Mouse (Mus musculus) c-Kit-positive CD71-positive TER-119-positive erythroid progenitor cells, embryonic 14.5 days (primary cell): ENCODE results near the gene Klrb1b.

ENCODE experiments used
- DNase-seq: peaks from one replicate; pipeline ENCODE4 v3.0.0-alpha.2; 2013; ENCODE audit warnings: low spot score

Klrb1b gene

GRCm38 (mm10) chr6:128826132-128826531 is at the start of gene Klrb1b, which contains the start of gene Gm44511:
Gene Klrb1b, minus strand, starts transcription at chr6:128826331.
Gene Gm44511, minus strand, starts transcription at chr6:128826315.
- DNase-seq: no peak

DNA sequence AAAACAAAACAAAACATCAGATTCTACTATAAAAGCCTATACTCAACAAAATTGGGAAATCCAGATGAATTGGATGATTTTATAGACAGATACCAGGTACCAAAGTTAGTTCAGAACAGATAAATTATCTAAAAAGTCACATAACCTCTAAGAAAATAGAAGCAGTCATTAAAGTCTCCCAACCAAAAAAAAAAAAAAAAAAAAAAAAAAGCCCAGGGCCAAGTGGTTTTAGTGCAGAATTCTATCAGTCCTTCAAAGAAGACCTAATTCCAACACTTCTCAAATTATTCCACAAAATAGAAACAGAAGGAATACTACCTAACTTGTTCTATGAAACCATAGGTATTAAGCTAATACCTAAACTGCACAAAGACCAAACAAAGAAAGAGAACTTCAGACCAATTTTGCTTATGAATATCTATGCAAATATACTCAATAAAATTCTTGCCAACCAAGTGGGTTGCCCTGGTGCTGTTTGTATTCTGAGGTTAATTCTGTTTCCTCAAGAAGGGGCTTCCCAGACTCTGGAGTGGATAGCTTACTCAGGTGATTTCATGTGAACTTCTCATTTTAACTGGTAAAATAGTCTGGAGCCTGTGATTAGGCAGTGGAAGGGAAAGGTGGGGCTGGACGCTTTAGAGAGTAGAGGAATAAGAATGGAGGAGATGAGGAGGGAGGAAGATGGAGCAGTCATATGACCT is 45.9 kb upstream of the Klrb1b start:
- DNase-seq: no peak

DNA sequence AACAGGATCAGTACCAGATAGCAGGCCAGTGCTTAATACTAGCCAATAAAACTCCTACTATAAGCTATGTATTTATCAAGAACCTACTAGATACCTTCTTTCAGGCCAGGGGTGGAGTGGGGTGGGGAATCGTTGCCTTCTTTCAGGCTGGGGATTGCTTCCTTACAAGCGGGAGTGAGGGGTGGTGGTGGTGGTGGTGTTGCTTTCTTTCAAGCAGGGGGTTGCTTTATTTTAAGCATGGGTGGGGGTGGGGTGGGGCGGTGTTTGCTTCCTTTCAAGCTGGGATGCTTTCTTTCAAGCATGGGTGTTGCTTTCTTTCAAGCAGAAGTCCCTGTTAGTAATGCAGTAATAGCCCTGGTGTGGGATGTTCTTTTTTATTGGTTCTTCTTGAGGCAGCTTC is 42.7 kb upstream of the Klrb1b start:
- DNase-seq: no peak

DNA sequence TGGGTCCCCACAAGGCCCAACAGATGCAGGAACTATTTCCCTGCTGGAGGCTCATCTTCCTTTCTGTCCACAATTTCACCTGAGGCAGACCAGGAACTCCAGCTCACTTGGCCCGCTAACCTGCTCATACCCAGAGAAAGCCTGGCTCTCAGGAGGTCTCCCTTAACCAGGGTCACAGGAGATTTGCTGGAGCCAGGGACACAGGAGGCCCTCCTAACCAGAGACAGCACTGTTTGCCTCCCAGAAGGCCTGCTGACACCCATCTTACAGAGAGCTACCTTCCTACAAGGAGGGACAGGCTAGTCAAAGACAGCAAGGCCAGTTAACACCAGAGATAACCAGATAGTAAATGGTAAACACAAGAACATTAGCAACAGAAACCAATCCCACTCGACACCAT is 31.8 kb upstream of the Klrb1b start:
- DNase-seq: no peak

- DNase-seq: no peak
These were observed 30.1 kb upstream of the Klrb1b start for GRCm38 (mm10) chr6:128856250-128856649.

DNA sequence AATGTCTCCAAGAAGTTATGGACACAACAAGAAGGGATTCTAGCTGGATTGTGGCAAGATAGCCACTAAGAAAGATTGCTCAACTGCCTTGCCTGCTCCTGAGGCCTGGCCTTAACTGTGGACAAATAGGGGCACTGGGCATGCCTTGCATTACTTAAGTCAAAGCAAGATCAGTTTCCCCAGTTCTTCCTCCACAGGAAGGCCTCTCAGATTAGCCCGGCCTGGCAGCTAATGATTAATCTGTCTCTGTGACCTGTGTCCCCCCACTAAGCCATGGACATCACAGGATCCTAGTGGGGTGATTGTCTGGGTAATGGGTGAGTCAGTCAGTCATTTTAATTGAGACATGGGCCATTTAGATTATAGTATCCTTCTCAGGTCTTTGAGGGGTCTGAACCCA is 29.3 kb upstream of the Klrb1b start:
- DNase-seq: no peak

DNA sequence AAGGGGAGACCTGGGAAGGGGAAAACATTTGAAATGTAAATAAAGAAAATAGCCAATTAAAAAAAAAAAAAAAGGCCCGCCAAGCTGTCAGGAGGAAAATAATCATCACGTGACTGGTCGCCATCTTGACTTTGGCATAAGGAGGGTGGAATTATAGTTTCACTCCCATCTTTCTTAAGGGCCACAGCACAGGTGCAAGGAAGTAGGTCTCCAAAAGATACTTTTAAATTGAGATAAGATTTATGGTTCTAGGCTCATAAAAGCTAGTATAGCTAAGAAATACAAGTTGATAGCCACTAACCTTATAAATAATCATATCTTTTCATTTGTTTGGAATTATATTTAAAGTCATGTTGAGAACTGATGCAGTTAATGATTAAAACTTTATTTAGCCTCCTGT is 28.8 kb upstream of the Klrb1b start:
- no peak for DNase-seq

DNA sequence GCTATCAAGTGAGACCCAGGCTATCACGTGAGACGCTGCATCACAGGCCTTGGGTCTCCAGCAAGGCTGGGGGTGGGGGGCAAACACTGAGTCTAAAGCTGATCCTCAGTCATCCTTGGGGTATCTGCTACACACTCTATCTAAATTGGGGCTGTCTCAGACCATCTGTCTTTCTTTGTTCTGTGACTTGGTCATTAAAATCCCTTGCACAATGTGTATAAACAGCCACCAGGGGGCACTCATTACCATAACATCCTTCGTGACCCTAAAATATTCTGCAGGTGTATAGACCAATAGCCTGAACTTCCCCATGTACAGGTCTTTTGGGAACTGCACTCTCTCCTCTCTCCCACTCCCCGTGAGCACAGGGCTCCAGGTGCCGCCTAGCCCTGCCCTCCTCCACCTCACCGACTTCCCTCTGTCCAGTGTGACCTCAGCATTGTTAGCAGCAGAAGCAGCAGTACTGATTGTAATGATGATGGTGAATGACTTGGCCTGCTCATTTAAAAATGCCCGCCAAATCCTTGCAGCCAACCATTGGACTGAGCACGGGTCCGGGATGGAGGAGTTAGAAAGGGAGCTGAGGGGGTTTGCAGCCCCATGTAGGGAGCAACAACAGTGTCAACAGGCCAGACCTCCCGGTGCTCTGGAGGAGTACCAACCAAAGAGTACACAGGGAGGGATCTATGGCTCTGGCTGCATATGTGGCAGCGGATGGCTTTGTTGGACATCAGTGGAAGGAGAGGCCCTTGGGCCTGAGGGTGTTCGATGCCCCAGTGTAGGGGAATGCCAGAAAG is 28.1 kb upstream of the Klrb1b start:
- DNase-seq: no peak

DNA sequence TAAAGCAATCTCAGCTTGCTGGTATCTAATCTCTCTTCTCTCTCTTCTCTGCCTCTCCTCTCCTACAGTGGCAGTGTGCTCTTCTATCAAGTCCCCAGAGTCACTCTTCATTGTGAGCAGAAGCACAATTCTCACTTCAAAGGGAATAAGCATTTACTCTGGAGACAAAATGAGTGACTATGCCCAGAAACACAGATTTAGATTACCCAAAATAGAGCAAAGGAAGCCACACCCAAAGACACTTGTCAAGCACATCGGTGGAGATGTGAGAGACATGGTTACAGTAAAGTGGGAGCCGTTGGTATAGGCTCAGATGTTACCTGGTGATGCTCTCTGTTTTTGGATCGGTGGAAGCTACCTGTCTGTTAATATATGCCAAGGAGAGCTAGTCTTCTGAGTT is 26.6 kb upstream of the Klrb1b start:
- DNase-seq: no peak

DNA sequence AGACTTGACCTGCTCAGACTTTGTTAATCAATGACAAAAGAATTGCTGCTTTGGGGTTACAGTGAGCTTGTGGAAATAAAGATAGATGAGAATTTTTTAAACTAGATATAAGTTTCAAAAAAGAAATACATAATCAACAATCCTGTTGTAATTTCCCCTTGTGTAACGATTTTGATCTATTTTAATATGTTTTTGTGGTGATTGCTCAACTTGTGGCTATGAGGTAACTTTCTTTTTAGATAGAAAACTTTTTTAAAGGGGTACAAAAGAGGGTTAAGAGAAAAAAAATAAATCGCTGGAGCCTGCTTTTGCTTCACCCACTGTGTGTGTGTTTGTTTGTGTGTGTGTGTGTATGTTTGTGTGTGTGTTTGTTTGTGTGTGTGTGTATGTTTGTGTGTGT is 25.0 kb upstream of the Klrb1b start:
- no peak for DNase-seq

- DNase-seq: no peak
These were observed 24.5 kb upstream of the Klrb1b start for GRCm38 (mm10) chr6:128850671-128851070.

GRCm38 (mm10) chr6:128849902-128850301 is 23.8 kb upstream of the Klrb1b start:
- no peak for DNase-seq

DNA sequence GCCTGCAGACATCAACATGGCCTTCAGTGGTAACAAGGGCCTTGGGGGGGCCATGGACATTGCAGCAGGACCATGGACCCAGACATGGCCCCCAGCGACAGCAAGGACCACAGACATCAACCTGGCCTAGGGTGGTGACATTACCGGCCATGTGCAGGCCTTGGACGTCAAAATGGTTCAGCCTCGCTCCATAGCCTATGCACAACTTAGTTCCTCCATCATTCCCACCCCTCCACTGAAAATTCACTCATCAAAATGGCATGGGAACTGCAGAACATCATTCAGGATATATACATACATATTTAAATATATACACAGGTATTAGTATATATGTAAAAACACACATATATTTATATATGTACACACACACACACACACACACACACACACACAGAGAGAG is 21.3 kb upstream of the Klrb1b start:
- DNase-seq: no peak

DNA sequence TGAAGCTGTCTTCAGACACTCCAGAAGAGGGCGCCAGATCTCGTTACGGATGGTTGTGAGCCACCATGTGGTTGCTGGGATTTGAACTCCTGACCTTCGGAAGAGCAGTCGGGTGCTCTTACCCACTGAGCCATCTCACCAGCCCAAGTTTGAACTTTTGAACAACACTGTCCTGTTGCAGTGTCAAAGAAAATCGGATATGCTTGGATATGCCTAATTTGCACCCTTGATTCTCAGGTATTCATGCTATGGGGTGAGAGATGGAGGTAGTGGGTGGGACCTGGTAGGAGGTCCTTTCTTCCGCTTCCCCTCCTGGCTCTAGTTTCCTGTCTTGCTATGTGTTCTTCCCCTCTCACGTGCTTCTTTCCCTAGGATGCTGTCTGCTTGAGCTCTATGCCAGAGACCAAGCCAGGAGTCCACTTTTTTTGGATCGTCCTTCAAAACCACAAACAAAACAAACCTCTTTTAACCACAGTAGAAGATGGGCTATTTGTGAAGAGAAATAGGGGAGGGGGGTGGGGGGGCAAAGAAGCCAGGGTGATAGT is 19.9 kb upstream of the Klrb1b start:
- no peak for DNase-seq

DNA sequence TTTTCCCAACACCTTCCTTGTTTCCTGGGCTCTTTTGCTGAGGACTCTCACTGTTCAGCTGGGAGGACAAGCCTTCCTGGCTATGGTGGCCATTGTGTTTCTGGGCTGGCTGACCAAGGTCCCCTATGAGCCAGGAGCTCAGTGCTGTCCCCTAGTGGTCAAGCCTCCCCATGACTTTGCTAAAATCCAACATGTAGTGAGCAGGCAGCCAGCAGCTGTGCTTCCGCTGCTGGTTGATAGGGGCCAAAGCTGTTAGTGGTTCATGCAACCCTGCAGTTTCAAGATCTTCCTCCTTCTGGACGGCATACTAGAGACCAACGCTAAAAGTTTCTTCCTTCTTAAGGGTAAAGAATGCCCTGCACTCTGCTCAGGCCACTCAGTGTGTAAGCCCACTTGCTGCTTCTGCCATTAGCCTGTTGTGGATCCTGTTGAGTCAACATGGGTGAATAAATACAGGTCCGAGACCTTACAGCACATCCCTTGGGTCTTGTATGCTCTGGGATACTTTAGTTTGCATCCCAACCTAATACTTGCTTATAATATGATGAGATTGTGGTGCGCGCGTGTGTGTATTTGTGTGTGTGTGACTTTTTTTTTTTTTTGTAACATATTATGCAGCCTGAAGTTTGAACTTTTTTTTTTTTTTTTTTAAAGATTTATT is 19.3 kb upstream of the Klrb1b start:
- DNase-seq: peak; percentile 87

- no peak for DNase-seq
These were observed 18.5 kb upstream of the Klrb1b start for GRCm38 (mm10) chr6:128844586-128845080.

- DNase-seq: no peak
These were observed 18.0 kb upstream of the Klrb1b start for GRCm38 (mm10) chr6:128844131-128844530.

- DNase-seq: peak; percentile 59
These were observed 17.4 kb upstream of the Klrb1b start for GRCm38 (mm10) chr6:128843479-128843992.

GRCm38 (mm10) chr6:128842945-128843478 is 16.9 kb upstream of the Klrb1b start:
- DNase-seq: peak; percentile 91

DNA sequence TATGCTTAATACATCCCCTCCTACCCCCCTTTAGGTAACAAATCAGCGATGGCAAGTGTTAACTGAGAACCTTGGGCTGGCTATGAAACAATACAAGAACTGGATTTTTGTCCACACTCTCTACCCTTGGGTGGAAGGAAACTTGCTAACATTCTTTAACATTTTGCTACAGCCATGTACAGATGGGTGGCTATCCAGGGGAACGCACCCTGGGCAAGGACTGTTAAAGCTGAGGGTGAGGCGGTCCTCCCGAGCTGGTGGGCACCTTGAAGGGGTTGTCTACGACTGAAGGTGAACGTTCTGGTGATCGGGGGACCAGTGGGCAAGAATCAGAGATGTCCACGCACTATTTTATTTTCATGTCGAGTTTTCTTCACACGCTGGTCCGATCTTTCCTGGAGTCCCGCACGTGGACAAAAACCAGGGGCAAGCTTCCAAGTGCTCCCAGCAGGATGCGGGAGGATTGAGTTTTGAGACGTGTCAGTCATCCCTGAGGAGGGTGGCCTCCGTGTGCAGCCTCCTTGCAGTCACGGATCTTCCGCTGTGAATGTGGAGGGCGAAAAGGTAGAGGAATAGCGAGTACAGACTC is 16.3 kb upstream of the Klrb1b start:
- DNase-seq: no peak

GRCm38 (mm10) chr6:128841327-128842089 is 15.4 kb upstream of the Klrb1b start:
- no peak for DNase-seq
